Mouse (Mus musculus) bone marrow macrophage, adult 2 months (primary cell): ENCODE measurements around the gene Pcyt1b.

Experiments used
- CTCF ChIP-seq: IDR thresholded peaks from 2 replicates; pipeline ENCODE4 v1.5.1; 2012; ENCODE audit warnings: low read depth, mild to moderate bottlenecking, low read length, moderate library complexity
- POLR2A ChIP-seq: IDR thresholded peaks from 2 replicates; pipeline ENCODE4 v1.6.1; 2012; ENCODE audit warnings: mild to moderate bottlenecking, low read depth, low read length, borderline replicate concordance

DNA sequence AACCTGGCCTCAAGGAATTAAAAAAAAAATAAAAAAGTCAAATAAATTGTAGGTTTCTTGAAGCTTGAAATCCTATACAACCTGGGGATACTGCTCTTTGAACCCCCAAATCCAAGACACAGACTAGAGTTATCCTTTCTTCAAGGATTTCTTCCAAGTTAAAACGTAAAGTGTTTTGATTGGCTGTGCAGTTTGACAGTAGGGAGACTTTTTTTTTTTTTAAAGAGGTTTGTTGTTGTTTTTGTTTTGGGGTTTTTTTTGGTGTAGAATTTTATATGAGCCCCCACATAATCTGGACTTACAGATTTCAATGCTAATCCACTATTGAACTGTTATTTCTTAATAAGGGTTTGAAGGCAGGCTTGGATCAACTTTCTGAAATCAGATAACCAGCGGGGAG is 21.6 kb downstream of the Pcyt1b start:
- TF ChIP-seq POLR2A (no peak), CTCF (no peak)
